Mouse (Mus musculus): ENCODE data around the gene Rhobtb3. TPM values are rescaled to one million over a fixed set of nuclear protein-coding genes. Genes with fewer than 3 reads are reported as not detected.

Gene Rhobtb3
- polyA plus RNA-seq, 1 experiment from 2014 or later: 39.8 TPM

Other genes starting within 250 kb of the Rhobtb3 start
- gene Ell2, start 237.2 kb downstream of the Rhobtb3 start, polyA plus RNA-seq (2016; fragmentation: Nextera tagmentation; extraction: Ambion mirVana): 3.9 and 8.1 TPM in 2 replicates
- 38.4 and 39.9 TPM in 2 replicates for gene Glrx, start 104.1 kb downstream of the Rhobtb3 start, polyA plus RNA-seq (2016; fragmentation: Nextera tagmentation; extraction: Ambion mirVana)
- gene Spata9, start 23.2 kb upstream of the Rhobtb3 start, polyA plus RNA-seq (2016; fragmentation: Nextera tagmentation; extraction: Ambion mirVana): 0.47 and 0.77 TPM in 2 replicates
- 20.8 and 25.8 TPM in 2 replicates for gene Rfesd, start 74.8 kb upstream of the Rhobtb3 start, polyA plus RNA-seq (2016; fragmentation: Nextera tagmentation; extraction: Ambion mirVana)
- gene Gpr150, start 113.1 kb upstream of the Rhobtb3 start, polyA plus RNA-seq (2016; fragmentation: Nextera tagmentation; extraction: Ambion mirVana): 0.39 and 0.50 TPM in 2 replicates
- 4.2 and 4.9 TPM in 2 replicates for gene Arsk, start 154.7 kb upstream of the Rhobtb3 start, polyA plus RNA-seq (2016; fragmentation: Nextera tagmentation; extraction: Ambion mirVana)
- 10.7 and 12.4 TPM in 2 replicates for gene Ttc37, start 154.8 kb upstream of the Rhobtb3 start, polyA plus RNA-seq (2016; fragmentation: Nextera tagmentation; extraction: Ambion mirVana)